Mouse (Mus musculus) heart, postnatal 0 days (tissue): ENCODE measurements around the gene Kbtbd13.

Experiments used
- CTCF ChIP-seq: IDR thresholded peaks from 2 replicates; pipeline ENCODE4 v1.5.1; 2016; ENCODE audit warnings: antibody characterized with exemption, control low read depth, low read depth
- EP300 ChIP-seq: IDR thresholded peaks from 2 replicates; pipeline ENCODE4 v1.6.1; 2016; ENCODE audit warnings: antibody characterized with exemption, low read depth

DNA sequence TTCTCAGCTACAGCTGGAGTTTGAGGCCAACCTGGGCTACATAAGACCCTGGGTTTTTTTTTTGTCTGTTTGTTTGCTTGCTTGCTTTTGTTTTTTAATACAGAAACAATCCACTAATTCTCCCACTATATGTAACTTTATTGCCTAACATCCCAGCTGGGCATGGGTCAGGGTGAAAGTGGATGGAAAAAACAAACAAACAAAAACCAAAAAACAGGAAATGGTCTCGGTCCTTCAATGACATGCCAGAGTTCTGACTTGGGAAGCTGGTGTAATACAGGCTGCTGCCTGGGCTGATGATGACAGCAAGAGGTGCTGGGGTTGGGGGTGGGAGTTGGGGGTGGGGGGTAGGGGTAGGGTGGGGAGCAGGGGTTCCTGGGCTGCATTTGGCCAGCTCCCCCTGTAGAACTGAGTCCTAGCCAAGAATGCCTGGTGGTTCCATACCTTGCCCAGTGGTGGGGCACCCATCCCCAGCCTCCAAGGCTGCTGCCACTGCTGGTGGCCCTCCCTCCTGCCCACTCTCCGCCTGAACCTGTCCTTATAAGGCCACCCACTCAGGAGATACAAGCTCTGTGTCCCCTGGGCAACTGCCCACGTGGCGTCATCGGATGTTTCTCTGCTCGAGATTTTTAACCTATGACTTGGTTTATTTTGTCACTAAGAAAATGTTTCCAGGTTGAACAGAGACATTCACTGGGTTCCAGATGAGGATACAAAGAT lies 9.3 kb downstream of the Kbtbd13 start:
- TF ChIP-seq CTCF (no peak), EP300 (no peak)
